Mouse (Mus musculus): ENCODE results near the gene Krtap13.

DNA sequence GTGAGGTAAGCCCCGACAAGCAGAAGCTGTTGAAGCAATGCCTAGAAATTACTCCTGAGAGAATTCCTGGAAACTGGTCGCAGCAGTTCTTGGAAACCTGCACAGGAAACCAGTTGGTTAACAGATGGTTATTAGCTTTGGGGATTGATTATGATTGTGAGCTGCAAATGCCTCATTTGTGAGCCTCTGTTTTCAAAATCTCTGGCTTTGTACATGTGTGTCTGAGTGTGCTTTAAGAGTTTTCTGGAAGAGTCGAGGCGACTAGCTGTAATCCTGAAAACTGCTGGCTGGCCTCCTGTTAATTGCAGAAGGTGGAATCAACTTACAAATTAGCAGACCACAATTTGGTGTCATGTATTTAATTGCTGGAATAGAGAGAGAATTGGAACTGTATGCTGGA lies 3.5 kb downstream of the Krtap13 start:
- TF ChIP-seq POLR2A (IDR thresholded peaks at IDR 0.05; ENCODE audit: borderline replicate concordance, low read depth, low read length) = no peak
- no peak for TF ChIP-seq CTCF (IDR thresholded peaks at IDR 0.05; ENCODE audit: low read depth, low read length)
